Mouse (Mus musculus): ENCODE measurements around the gene Adrm1.

DNA sequence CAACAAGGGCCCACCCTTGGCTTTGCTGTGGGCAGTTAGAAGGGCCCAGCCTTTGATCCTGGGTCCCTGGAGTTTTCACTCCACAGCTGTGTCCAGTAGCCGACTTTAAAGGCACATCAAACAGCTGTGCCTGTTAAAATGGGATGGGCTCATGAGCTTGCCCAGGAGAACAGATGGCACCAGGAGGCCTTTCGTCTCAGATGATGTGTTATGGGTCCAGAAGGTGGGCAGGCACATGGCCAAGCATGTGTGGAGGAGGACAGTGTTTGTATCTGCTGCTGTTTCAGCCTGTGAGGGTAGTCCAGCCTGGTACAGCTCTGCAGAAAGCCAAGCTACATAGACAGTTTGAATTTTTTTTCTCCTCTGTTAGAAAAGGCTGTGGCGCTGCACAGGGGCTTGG lies 16.5 kb upstream of the Adrm1 start:
- TF ChIP-seq CTCF (IDR thresholded peaks at IDR 0.05; ENCODE audit: control insufficient read depth, insufficient read depth, insufficient read length) (no peak), MYOD1 (IDR thresholded peaks at IDR 0.05; ENCODE audit: control insufficient read depth, insufficient read length, low read depth) (no peak), USF1 (IDR thresholded peaks at IDR 0.05; ENCODE audit: low read depth) (no peak), MAX (IDR thresholded peaks at IDR 0.05) (no peak), MYOG (IDR thresholded peaks at IDR 0.05; ENCODE audit: control insufficient read depth, extremely low read depth, insufficient read length) (no peak), CEBPB (IDR thresholded peaks at IDR 0.05; ENCODE audit: low read depth) (no peak), FOSL1 (IDR thresholded peaks at IDR 0.05; ENCODE audit: insufficient read depth, low read length, poor library complexity, severe bottlenecking) (no peak)

All from C2C12 (cell line).